Mouse (Mus musculus) C2C12 (cell line): ENCODE results near the gene Pigt.

ENCODE experiments used
- FOSL1 ChIP-seq: IDR thresholded peaks from one replicate; pipeline ENCODE4 v1.8.0; 2011; ENCODE audit warnings: mild to moderate bottlenecking, low read length; ENCODE audit not compliant: poor library complexity, insufficient read depth, severe bottlenecking
- MYOD1 ChIP-seq: IDR thresholded peaks from one replicate; pipeline ENCODE4 v1.6.1; 2011; ENCODE audit warnings: low read depth; ENCODE audit not compliant: control insufficient read depth, insufficient read length

DNA sequence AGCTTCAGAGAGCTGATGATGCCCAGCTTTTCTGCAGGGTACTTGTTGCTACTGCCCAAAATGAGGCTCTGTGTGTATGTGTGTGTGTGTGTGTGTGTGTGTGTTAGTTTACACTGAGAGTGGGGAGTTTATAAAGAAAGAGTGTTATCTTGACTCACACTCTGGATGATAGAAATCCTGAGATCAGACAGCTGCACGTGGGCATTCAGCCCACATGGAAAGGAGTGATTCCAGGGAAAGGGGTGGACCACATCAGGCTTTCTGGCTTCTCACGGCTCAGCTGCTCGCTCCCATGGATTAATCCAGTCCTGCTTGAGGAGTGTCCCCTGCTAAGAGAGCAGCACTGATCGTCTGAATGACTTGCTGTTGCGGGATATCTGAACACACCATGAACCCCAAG lies 44.8 kb downstream of the Pigt start:
- TF ChIP-seq FOSL1 (no peak), MYOD1 (no peak)
